Mouse (Mus musculus): ENCODE results near the gene Blzf1.

The Blzf1 gene

GRCm38 (mm10) chr1:164303821-164304220, 3.5 kb downstream of the Blzf1 start, which contains the start of gene Nme7:
TSS of gene Nme7 (plus strand) at chr1:164304121.
- in situ Hi-C loops (cut with MboI; ENCODE audit: low pct_unique_long_range_greater_than_20kb in 1 of 2, low sequenced_read_pairs in 2 of 2, unreplicated experiment in 1 of 2): no loop called here

- in situ Hi-C loops (cut with MboI; ENCODE audit: low pct_unique_long_range_greater_than_20kb in 1 of 2, low sequenced_read_pairs in 2 of 2, unreplicated experiment in 1 of 2): no loop called here
Observed at GRCm38 (mm10) chr1:164301949-164302348, 5.3 kb downstream of the Blzf1 start.

GRCm38 (mm10) chr1:164296473-164296872, 10.8 kb downstream of the Blzf1 start:
- in situ Hi-C loops (cut with MboI; ENCODE audit: low pct_unique_long_range_greater_than_20kb in 1 of 2, low sequenced_read_pairs in 2 of 2, unreplicated experiment in 1 of 2): no loop called here

- in situ Hi-C loops (cut with MboI; ENCODE audit: low pct_unique_long_range_greater_than_20kb in 1 of 2, low sequenced_read_pairs in 2 of 2, unreplicated experiment in 1 of 2): no loop called here
Observed at GRCm38 (mm10) chr1:164294071-164294470, 13.2 kb downstream of the Blzf1 start.

- in situ Hi-C loops (cut with MboI; ENCODE audit: low pct_unique_long_range_greater_than_20kb in 1 of 2, low sequenced_read_pairs in 2 of 2, unreplicated experiment in 1 of 2): no loop called here
Observed at GRCm38 (mm10) chr1:164292040-164292439, 15.2 kb downstream of the Blzf1 start.

- in situ Hi-C loops (cut with MboI; ENCODE audit: low pct_unique_long_range_greater_than_20kb in 1 of 2, low sequenced_read_pairs in 2 of 2, unreplicated experiment in 1 of 2): no loop called here
Observed at GRCm38 (mm10) chr1:164287406-164287805, 19.9 kb downstream of the Blzf1 start.

GRCm38 (mm10) chr1:164284007-164284406, 23.3 kb downstream of the Blzf1 start:
- in situ Hi-C loops (cut with MboI; ENCODE audit: low pct_unique_long_range_greater_than_20kb in 1 of 2, low sequenced_read_pairs in 2 of 2, unreplicated experiment in 1 of 2): no loop called here

- in situ Hi-C loops (cut with MboI; ENCODE audit: low pct_unique_long_range_greater_than_20kb in 1 of 2, low sequenced_read_pairs in 2 of 2, unreplicated experiment in 1 of 2): no loop called here
Observed at GRCm38 (mm10) chr1:164279332-164279731, 28.0 kb downstream of the Blzf1 start.

GRCm38 (mm10) chr1:164276552-164276951, 30.7 kb downstream of the Blzf1 start:
- in situ Hi-C loops (cut with MboI; ENCODE audit: low pct_unique_long_range_greater_than_20kb in 1 of 2, low sequenced_read_pairs in 2 of 2, unreplicated experiment in 1 of 2): no loop called here

- in situ Hi-C loops (cut with MboI; ENCODE audit: low pct_unique_long_range_greater_than_20kb in 1 of 2, low sequenced_read_pairs in 2 of 2, unreplicated experiment in 1 of 2): no loop called here
Observed at GRCm38 (mm10) chr1:164275455-164275954, 31.8 kb downstream of the Blzf1 start, which contains the start of gene Ccdc181. TSS of gene Ccdc181 (plus strand) at chr1:164275585.

GRCm38 (mm10) chr1:164273659-164274058, 33.6 kb downstream of the Blzf1 start:
- in situ Hi-C loops (cut with MboI; ENCODE audit: low pct_unique_long_range_greater_than_20kb in 1 of 2, low sequenced_read_pairs in 2 of 2, unreplicated experiment in 1 of 2): no loop called here

GRCm38 (mm10) chr1:164270941-164271340, 36.3 kb downstream of the Blzf1 start:
- in situ Hi-C loops (cut with MboI; ENCODE audit: low pct_unique_long_range_greater_than_20kb in 1 of 2, low sequenced_read_pairs in 2 of 2, unreplicated experiment in 1 of 2): no loop called here

GRCm38 (mm10) chr1:164261553-164261952, 45.7 kb downstream of the Blzf1 start:
- in situ Hi-C loops (cut with MboI; ENCODE audit: low pct_unique_long_range_greater_than_20kb in 1 of 2, low sequenced_read_pairs in 2 of 2, unreplicated experiment in 1 of 2): no loop called here

GRCm38 (mm10) chr1:164260171-164261028, 46.9 kb downstream of the Blzf1 start:
- in situ Hi-C loops (cut with MboI; ENCODE audit: low pct_unique_long_range_greater_than_20kb in 1 of 2, low sequenced_read_pairs in 2 of 2, unreplicated experiment in 1 of 2): no loop called here

GRCm38 (mm10) chr1:164254836-164255235, 52.5 kb downstream of the Blzf1 start:
- in situ Hi-C loops (cut with MboI; ENCODE audit: low pct_unique_long_range_greater_than_20kb in 1 of 2, low sequenced_read_pairs in 2 of 2, unreplicated experiment in 1 of 2): no loop called here

- in situ Hi-C loops (cut with MboI; ENCODE audit: low pct_unique_long_range_greater_than_20kb in 1 of 2, low sequenced_read_pairs in 2 of 2, unreplicated experiment in 1 of 2): no loop called here
Observed at GRCm38 (mm10) chr1:164252551-164252950, 54.7 kb downstream of the Blzf1 start.

GRCm38 (mm10) chr1:164251438-164251837, 55.9 kb downstream of the Blzf1 start:
- in situ Hi-C loops (cut with MboI; ENCODE audit: low pct_unique_long_range_greater_than_20kb in 1 of 2, low sequenced_read_pairs in 2 of 2, unreplicated experiment in 1 of 2): no loop called here

GRCm38 (mm10) chr1:164250391-164251150, 56.7 kb downstream of the Blzf1 start:
- in situ Hi-C loops (cut with MboI; ENCODE audit: low pct_unique_long_range_greater_than_20kb in 1 of 2, low sequenced_read_pairs in 2 of 2, unreplicated experiment in 1 of 2): no loop called here

- in situ Hi-C loops (cut with MboI; ENCODE audit: low pct_unique_long_range_greater_than_20kb in 1 of 2, low sequenced_read_pairs in 2 of 2, unreplicated experiment in 1 of 2): no loop called here
Observed at GRCm38 (mm10) chr1:164249332-164249711, 58.0 kb downstream of the Blzf1 start.

Data from mouse embryonic stem cell (cell line).